Mouse (Mus musculus): ENCODE results near the gene Patl1. TPM values are rescaled to one million over a fixed set of nuclear protein-coding genes. Genes with fewer than 3 reads are reported as not detected.
"Not testable (repeated sequence)": the region's sequence is repeated elsewhere in the genome, so short reads cannot be mapped to it uniquely, and the experiment has no call there.

Patl1 gene
- polyA plus RNA-seq, 1 experiment from 2014 or later: 21.4 TPM

DNA sequence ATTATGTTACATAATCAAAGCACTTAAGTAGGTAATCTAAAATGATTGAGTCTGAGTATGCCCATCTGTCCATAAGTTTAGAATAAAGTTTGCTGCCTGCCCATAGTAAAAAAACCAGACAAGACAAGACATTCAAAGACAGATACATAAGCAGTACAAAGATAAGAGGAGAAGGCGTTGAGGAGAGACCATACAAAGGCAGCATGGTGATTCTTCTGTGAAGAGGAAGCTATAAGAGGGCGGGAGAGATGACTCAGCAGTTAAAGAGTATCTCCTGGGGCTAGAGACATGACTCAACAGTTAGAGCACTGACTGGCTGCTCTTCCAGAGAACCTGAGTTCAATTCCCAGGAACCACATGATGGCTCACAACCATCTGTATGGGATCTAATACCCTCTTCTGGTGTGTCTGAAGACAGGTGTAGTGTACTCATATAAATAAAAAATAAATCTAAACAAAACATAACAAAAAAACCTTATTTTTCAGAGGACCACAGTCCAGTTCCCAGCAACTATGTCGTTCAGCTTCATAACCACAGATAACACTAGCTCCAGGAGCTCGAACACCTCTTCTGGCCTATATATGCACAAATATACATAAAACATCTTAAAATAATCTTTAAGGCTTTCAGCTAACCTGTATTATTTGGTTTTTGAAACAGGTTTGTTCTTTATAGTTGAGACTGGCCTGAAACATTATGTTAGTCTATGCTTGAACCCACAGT lies 16.0 kb downstream of the Patl1 start:
- no peak overlapping the region for H3K27ac ChIP-seq
- H3K4me1 ChIP-seq (replicated peaks): no peaks in the 10 kb centered on the region
- H3K9me3 ChIP-seq: no peaks in the 10 kb centered on the region
- H3K4me2 ChIP-seq (replicated peaks): no peak overlapping the region
- H3K4me3 ChIP-seq (replicated peaks): no peak overlapping the region
- WGBS: 90% methylated on average over 4 of the region's 4 CpGs
- H3K36me3 ChIP-seq: peaks cover 82% of the 10 kb centered on the region
- no peak overlapping the region for H3K9ac ChIP-seq (replicated peaks)
- no peak for ATAC-seq
- no peaks in the 10 kb centered on the region for H3K27me3 ChIP-seq

- H3K9me3 ChIP-seq; H3K4me2 ChIP-seq (replicated peaks); H3K4me3 ChIP-seq (replicated peaks); ATAC-seq; H3K27me3 ChIP-seq; H3K27ac ChIP-seq; H3K4me1 ChIP-seq (replicated peaks); H3K9ac ChIP-seq (replicated peaks): not testable (repeated sequence)
- peaks cover 38% of the 10 kb centered on the region for H3K36me3 ChIP-seq
- WGBS: 97% methylated on average over 9 of the region's 9 CpGs
These were observed 34.3 kb downstream of the Patl1 start for GRCm38 (mm10) chr19:11946460-11946859.

DNA sequence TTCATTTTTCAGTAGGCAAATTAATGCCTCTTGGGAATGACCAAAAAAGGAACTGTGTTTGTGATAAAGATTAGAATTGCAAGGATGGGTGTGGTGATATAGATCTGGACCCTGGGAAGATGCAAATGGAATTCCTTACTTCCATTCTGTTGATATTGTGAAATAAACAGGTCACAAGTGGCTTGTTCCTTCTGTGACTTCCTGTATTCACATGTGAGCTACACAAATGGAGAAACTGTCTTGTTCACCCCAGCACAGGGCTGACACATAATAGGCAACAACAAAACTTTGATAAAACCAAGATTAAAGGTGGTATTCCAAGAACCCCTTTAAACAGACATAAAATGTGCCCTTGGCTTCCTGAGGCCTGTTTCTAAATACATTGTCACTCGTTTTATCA lies 37.7 kb downstream of the Patl1 start:
- Histone ChIP-seq H3K9ac (replicated peaks) (no peak overlapping the region), H3K4me3 (replicated peaks) (no peak overlapping the region), H3K9me3 (no peaks in the 10 kb centered on the region), H3K36me3 (peaks cover 10% of the 10 kb centered on the region), H3K27me3 (no peaks in the 10 kb centered on the region), H3K27ac (no peak overlapping the region), H3K4me2 (replicated peaks) (no peak overlapping the region), H3K4me1 (replicated peaks) (no peaks in the 10 kb centered on the region)
- no peak for ATAC-seq
- WGBS: 50% methylated on average over 1 of the region's 1 CpGs

DNA sequence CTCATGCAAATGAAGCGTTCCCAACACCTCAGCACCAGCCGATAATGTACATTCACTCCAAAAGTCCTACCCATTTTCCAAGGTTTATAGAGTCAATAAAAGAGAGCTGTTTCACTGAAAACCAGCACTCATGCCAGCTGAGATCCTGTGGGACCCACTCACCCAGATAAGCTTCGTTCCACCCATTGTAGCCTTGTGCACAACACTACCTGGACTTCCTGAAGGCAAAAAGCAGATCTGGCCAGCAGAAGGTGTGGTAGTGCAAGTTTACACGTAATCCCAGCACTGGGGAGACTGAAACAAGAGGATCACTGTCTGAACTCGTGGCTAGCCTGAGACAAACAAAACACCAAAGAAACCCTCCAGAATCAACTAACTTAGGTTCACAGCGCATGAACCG lies 38.5 kb downstream of the Patl1 start:
- no peak for ATAC-seq
- Histone ChIP-seq H3K27me3 (no peaks in the 10 kb centered on the region), H3K4me1 (replicated peaks) (no peaks in the 10 kb centered on the region), H3K36me3 (peaks cover 2% of the 10 kb centered on the region; the same call in 1 of the 2 replicates), H3K27ac (no peak overlapping the region), H3K4me3 (replicated peaks) (no peak overlapping the region), H3K9me3 (no peaks in the 10 kb centered on the region), H3K4me2 (replicated peaks) (no peak overlapping the region), H3K9ac (replicated peaks) (no peak overlapping the region)
- WGBS: 76% methylated on average over 7 of the region's 7 CpGs

GRCm38 (mm10) chr19:11954206-11954605 lies 42.0 kb downstream of the Patl1 start:
- no peak overlapping the region for H3K4me3 ChIP-seq (replicated peaks)

DNA sequence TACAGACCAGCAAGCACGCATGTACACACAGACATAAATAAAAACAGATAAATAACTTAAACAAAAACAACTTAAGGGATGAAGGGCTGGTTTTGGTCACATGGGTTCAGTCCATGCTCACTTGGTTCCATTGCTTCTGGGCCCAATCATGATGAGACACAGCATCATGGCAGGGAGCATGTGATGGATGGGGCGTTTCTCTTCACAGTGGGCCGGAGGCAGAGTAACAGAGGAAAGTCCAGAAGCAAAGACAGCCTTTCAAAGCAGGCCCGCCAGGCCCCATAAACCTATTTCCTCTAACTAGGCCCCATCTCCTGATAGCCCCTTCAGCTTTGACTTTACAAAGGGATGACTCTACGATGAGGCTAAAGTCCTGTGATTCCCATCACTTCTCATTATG lies 44.4 kb downstream of the Patl1 start:
- Histone ChIP-seq H3K4me3 (replicated peaks) (no peak overlapping the region), H3K27me3 (no peaks in the 10 kb centered on the region), H3K4me1 (replicated peaks) (no peaks in the 10 kb centered on the region), H3K4me2 (replicated peaks) (no peak overlapping the region), H3K36me3 (no peaks in the 10 kb centered on the region), H3K27ac (no peak overlapping the region), H3K9me3 (no peaks in the 10 kb centered on the region), H3K9ac (replicated peaks) (no peak overlapping the region)
- no peak for ATAC-seq
- WGBS: 83% methylated on average over 5 of the region's 5 CpGs

More at GRCm38 (mm10) chr19:11954206-11954605, 42.0 kb downstream of the Patl1 start:
- H3K9me3 ChIP-seq: no peaks in the 10 kb centered on the region
- H3K4me1 ChIP-seq (replicated peaks): no peaks in the 10 kb centered on the region
- H3K4me2 ChIP-seq (replicated peaks): no peak overlapping the region
- no peak for ATAC-seq
- H3K27me3 ChIP-seq: no peaks in the 10 kb centered on the region
- 51% methylated on average over 6 of the region's 6 CpGs for WGBS
- H3K9ac ChIP-seq (replicated peaks): no peak overlapping the region
- no peaks in the 10 kb centered on the region for H3K36me3 ChIP-seq
- H3K27ac ChIP-seq: no peak overlapping the region

DNA sequence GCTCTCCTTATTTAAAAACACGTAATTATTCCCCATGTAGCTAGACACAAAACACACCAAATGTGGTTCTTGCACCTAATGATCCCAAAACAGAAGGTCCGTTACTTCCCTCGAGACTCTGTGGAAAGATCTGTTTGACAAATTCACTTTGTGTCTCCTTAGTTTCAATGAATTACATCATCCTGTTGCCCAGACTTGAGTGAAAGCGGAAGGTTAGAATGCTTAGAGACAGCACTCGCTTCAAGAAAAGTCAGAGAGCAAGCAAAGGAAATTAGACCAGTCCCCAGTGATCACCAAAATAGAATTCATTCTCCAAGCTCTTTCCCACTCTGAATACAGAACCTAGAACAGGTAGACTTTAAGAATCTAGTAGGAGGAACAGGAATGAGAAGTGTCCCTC lies 45.2 kb downstream of the Patl1 start:
- no peak overlapping the region for H3K27ac ChIP-seq
- WGBS: 96% methylated on average over 5 of the region's 5 CpGs
- no peak overlapping the region for H3K4me2 ChIP-seq (replicated peaks)
- H3K9me3 ChIP-seq: no peaks in the 10 kb centered on the region
- no peaks in the 10 kb centered on the region for H3K36me3 ChIP-seq
- H3K4me3 ChIP-seq (replicated peaks): no peak overlapping the region
- H3K9ac ChIP-seq (replicated peaks): no peak overlapping the region
- H3K4me1 ChIP-seq (replicated peaks): no peaks in the 10 kb centered on the region
- no peaks in the 10 kb centered on the region for H3K27me3 ChIP-seq
- no peak for ATAC-seq

DNA sequence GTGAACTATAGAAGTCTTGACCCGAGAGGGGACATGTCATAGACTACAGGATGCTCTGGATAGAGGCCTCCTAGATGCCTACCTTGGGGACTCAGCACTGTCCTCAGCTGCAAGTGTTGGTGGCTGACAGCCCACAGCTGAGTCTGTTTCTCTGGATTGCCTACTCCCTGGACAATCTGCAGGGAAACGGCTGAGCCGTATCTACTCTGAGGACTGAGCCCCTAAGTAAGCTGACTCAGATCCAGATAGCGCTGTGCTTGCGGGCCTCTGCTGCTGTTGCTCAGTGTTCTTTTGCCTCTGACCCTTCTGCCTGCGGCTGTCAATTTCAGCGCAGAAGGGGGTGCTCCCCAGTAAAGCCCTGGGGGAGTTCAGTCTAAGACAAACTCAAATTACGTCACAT lies 45.6 kb downstream of the Patl1 start:
- WGBS: 88% methylated on average over 8 of the region's 8 CpGs

GRCm38 (mm10) chr19:11964266-11964665 lies 52.1 kb downstream of the Patl1 start:
- no peak overlapping the region for H3K9ac ChIP-seq (replicated peaks)
- peak overlapping the region; percentile 48 for H3K4me3 ChIP-seq (replicated peaks)
- 100% methylated on average over 1 of the region's 1 CpGs for WGBS
- H3K4me2 ChIP-seq (replicated peaks): peak overlapping the region; percentile 55
- peaks cover 8% of the 10 kb centered on the region; the same call in 1 of the 2 replicates for H3K36me3 ChIP-seq
- peaks cover 29% of the 10 kb centered on the region for H3K4me1 ChIP-seq (replicated peaks)
- H3K27ac ChIP-seq: peak overlapping the region; percentile 82; the same call in 1 of the 2 replicates
- no peaks in the 10 kb centered on the region for H3K9me3 ChIP-seq
- H3K27me3 ChIP-seq: no peaks in the 10 kb centered on the region
- ATAC-seq: no peak

More for the DNA sequence above, 45.6 kb downstream of the Patl1 start:
- H3K27ac ChIP-seq: no peak overlapping the region
- no peak overlapping the region for H3K4me3 ChIP-seq (replicated peaks)
- H3K9ac ChIP-seq (replicated peaks): no peak overlapping the region
- H3K27me3 ChIP-seq: no peaks in the 10 kb centered on the region
- H3K9me3 ChIP-seq: no peaks in the 10 kb centered on the region
- H3K4me1 ChIP-seq (replicated peaks): no peaks in the 10 kb centered on the region
- ATAC-seq: no peak
- H3K4me2 ChIP-seq (replicated peaks): no peak overlapping the region
- no peaks in the 10 kb centered on the region for H3K36me3 ChIP-seq

GRCm38 (mm10) chr19:11965023-11965942 lies 53.1 kb downstream of the Patl1 start, which contains the start of gene Osbp:
TSS of gene Osbp (plus strand) at chr19:11965941.
- H3K36me3 ChIP-seq: peaks cover 11% of the 10 kb centered on the region; the same call in 1 of the 2 replicates
- peak; percentile 99 for ATAC-seq
- H3K27ac ChIP-seq: peak within 1 kb of the TSS; percentile 84
- H3K4me1 ChIP-seq (replicated peaks): peaks cover 32% of the 10 kb centered on the region
- peak within 1 kb of the TSS; percentile 86 for H3K9ac ChIP-seq (replicated peaks)
- peak within 1 kb of the TSS; percentile 90 for H3K4me2 ChIP-seq (replicated peaks)
- H3K4me3 ChIP-seq (replicated peaks): peak within 1 kb of the TSS; percentile 88
- under 1% methylated on average over 44 of the region's 59 CpGs for WGBS
- no peaks in the 10 kb centered on the region for H3K27me3 ChIP-seq
- no peaks in the 10 kb centered on the region for H3K9me3 ChIP-seq

DNA sequence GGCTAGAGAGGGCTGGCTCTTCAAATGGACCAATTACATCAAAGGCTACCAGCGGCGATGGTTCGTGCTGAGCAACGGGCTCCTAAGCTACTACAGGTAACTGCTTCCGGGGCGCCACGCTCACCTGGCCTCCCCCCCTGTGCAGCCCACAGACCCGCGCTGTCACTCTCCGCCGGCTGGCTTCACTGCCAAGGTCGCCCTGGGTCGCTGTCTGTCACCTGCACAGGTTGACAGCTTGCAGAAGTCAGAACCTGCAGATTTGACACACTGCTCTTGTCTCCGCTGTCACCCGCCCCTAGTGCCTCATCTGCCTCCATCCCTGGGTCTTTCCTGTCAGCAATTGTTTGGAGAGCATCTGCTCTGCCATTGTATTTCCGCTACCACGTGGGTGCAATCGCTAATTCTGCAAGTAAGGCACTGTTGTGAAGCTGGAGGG lies 54.0 kb downstream of the Patl1 start:
- H3K27ac ChIP-seq: peak overlapping the region; percentile 84
- peak overlapping the region; percentile 90 for H3K4me2 ChIP-seq (replicated peaks)
- ATAC-seq: peak; percentile 1; the same call in 1 of the 2 replicates
- H3K9me3 ChIP-seq: no peaks in the 10 kb centered on the region
- peak overlapping the region; percentile 88 for H3K4me3 ChIP-seq (replicated peaks)
- H3K9ac ChIP-seq (replicated peaks): peak overlapping the region; percentile 86
- H3K4me1 ChIP-seq (replicated peaks): peaks cover 32% of the 10 kb centered on the region
- under 1% methylated on average over 18 of the region's 18 CpGs for WGBS
- H3K36me3 ChIP-seq: peaks cover 18% of the 10 kb centered on the region
- H3K27me3 ChIP-seq: no peaks in the 10 kb centered on the region
